Mouse (Mus musculus) limb, embryonic 14.5 days (tissue): ENCODE results near the gene Filip1l. TPM values are rescaled to one million over a fixed set of nuclear protein-coding genes. Genes with fewer than 3 reads are reported as not detected.
A peak's percentile ranks its signal among the peaks of the same experiment; 100 is the strongest.
"Not testable (repeated sequence)": the region's sequence is repeated elsewhere in the genome, so short reads cannot be mapped to it uniquely, and the experiment has no call there.

Source experiments
- ATAC-seq: fragments of 200-750 bp; cut with Nextera tagmentation; 2 replicates; pipeline ENCODE4 v1.8.0; 2017; ENCODE audit warnings: low read depth, moderate number of reproducible peaks, moderate TSS enrichment; ENCODE audit not compliant: low FRiP score
- DNase-seq: peaks from one replicate; pipeline ENCODE4 v3.0.0-alpha.2; 2015; ENCODE audit warnings: low spot score
- H3K27ac ChIP-seq: fragments of 300-500 bp; sonication (generic); replicated peaks from 2 replicates; pipeline ENCODE4 v1.5.1; 2014; ENCODE audit warnings: low read depth, mild to moderate bottlenecking, low read length, moderate library complexity, mixed read lengths
- H3K27me3 ChIP-seq: fragments of 300-500 bp; sonication (generic); 2 replicates; pipeline ENCODE4 v1.6.1; 2014; ENCODE audit warnings: low read length, mixed read lengths; ENCODE audit not compliant: control insufficient read depth, insufficient read depth
- H3K36me3 ChIP-seq: fragments of 300-500 bp; sonication (generic); 2 replicates; pipeline ENCODE4 v1.6.1; 2014; ENCODE audit warnings: mild to moderate bottlenecking, low read length, moderate library complexity, mixed read lengths; ENCODE audit not compliant: control insufficient read depth, insufficient read depth
- H3K4me1 ChIP-seq: fragments of 300-500 bp; sonication (generic); 2 replicates; pipeline ENCODE4 v1.6.1; 2014; ENCODE audit warnings: antibody characterized with exemption, low read length, mixed read lengths; ENCODE audit not compliant: control insufficient read depth, insufficient read depth
- H3K4me2 ChIP-seq: fragments of 300-500 bp; sonication (generic); replicated peaks from 2 replicates; pipeline ENCODE4 v1.6.1; 2014; ENCODE audit warnings: low read depth, mild to moderate bottlenecking, low read length, moderate library complexity; ENCODE audit not compliant: severe bottlenecking
- H3K4me3 ChIP-seq: fragments of 300-500 bp; sonication (generic); replicated peaks from 2 replicates; pipeline ENCODE4 v1.5.1; 2014; ENCODE audit warnings: low read length
- H3K9ac ChIP-seq: fragments of 300-500 bp; sonication (generic); 2 replicates; pipeline ENCODE4 v1.6.1; 2014; ENCODE audit warnings: mild to moderate bottlenecking, low read depth, low read length, moderate library complexity; ENCODE audit not compliant: severe bottlenecking
- H3K9me3 ChIP-seq: fragments of 300-500 bp; sonication (generic); 2 replicates; pipeline ENCODE4 v1.6.1; 2016; ENCODE audit warnings: low read length; ENCODE audit not compliant: control insufficient read depth
- POLR2A ChIP-seq: fragments of 200-500 bp; IDR thresholded peaks from 2 replicates; pipeline ENCODE4 v1.8.0; 2012; ENCODE audit warnings: inconsistent platforms, mild to moderate bottlenecking, moderate library complexity, borderline replicate concordance; ENCODE audit not compliant: insufficient read depth, insufficient read length; ENCODE audit errors: extremely low read depth
- WGBS: fragments of 180-500 bp; shearing (Covaris S2); extraction: QIAGEN DNeasy Blood & Tissue Kit; methylation state at CpG from one replicate; pipeline ENCODE4 v1.1.7; 2014; 5-methylcytosine and 5-hydroxymethylcytosine counted together
- polyA plus RNA-seq, 2 experiments: library from polyadenylated mRNA; depleted of rRNA in 1 of 2; stranded (reverse) in 1 of 2; unstranded in 1 of 2; fragments of >200 nt; fragmentation: Nextera tagmentation in 1 of 2; extraction: Ambion mirVana in 1 of 2; gene quantifications; 2 replicates each; pipeline versions ENCODE4 v1.2.1 to v1.2.3; 2012 to 2014

Filip1l gene
- polyA plus RNA-seq, 2 experiments = 30.3 to 43.9 TPM

DNA sequence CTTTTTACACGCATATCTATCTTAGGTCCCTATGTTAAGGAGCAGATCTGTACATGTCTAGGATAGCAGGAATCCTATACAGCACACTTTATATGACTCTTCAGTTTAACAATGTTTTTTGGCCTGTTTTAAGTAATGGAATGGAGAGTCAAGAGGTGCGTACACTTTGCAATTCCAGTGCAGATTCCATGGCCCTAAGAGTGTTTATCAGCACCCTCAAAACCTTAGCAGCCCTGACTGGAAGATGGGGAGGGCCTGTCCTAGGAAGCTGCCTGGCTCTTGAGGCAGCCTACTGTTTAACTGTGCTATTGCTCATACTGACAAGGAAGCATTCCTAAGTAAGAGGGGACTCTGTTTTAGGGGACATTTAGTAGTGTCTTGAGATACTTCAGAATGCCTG is 31.4 kb downstream of the Filip1l start:
- Histone ChIP-seq H3K36me3 (no peaks in the 10 kb centered on the region), H3K27me3 (no peaks in the 10 kb centered on the region), H3K4me2 (no peak overlapping the region), H3K27ac (no peak overlapping the region), H3K4me1 (peaks cover 8% of the 10 kb centered on the region), H3K9ac (no peak overlapping the region), H3K9me3 (no peaks in the 10 kb centered on the region), H3K4me3 (no peak overlapping the region)
- DNase-seq (no peak), ATAC-seq (no peak)
- TF ChIP-seq POLR2A = no peak
- 66% methylated on average over 2 of the region's 2 CpGs for WGBS

DNA sequence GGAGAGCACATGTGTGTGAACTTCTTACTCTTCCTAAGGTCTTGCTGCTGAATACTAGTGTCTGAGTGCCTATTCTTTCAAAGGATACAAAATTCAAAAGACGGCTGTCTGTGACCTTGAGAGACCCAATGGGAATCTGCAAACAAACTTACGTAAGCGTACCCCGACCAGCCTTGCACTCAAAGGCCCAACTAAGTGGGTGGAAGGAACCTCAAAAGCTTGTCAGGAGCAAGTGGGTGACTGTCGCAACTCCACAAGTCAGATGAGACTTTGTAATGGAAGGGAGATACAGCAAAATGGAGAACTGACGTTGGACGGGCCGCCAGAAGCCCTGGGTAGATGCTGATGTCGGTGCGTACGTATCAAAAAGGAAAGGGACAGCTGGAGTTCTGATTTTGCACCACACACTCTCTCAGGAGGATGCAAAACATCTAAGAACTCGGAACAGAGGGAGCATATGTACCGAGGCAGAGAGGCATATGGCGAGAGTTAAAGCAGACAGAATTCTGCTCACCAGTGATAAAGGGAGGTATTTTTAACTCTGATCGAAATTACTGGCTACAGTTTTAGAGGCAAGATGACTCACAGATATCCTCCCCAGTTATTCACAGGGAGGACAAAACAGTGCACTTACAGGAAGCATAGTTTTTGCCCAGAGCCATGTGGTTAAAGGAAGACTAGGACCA is 36.8 kb downstream of the Filip1l start:
- no peaks in the 10 kb centered on the region for H3K27me3 ChIP-seq
- ATAC-seq = no peak
- no peaks in the 10 kb centered on the region for H3K9me3 ChIP-seq
- H3K9ac ChIP-seq = no peak overlapping the region
- H3K4me2 ChIP-seq = no peak overlapping the region
- no peak for DNase-seq
- peaks cover 16% of the 10 kb centered on the region for H3K4me1 ChIP-seq
- no peak overlapping the region for H3K4me3 ChIP-seq
- WGBS = 87% methylated on average over 15 of the region's 15 CpGs
- TF ChIP-seq POLR2A = no peak
- H3K27ac ChIP-seq = 0 out of 2 replicates have a peak overlapping the region, but pooled peaks have one; percentile 5
- no peaks in the 10 kb centered on the region for H3K36me3 ChIP-seq

DNA sequence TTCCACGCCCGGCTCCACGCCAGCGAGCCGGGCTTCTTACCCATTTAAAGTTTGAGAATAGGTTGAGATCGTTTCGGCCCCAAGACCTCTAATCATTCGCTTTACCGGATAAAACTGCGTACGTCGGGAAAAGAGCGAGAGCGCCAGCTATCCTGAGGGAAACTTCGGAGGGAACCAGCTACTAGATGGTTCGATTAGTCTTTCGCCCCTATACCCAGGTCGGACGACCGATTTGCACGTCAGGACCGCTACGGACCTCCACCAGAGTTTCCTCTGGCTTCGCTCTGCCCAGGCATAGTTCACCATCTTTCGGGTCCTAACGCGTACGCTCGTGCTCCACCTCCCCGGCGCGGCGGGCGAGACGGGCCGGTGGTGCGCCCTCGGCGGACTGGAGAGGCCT is 38.3 kb downstream of the Filip1l start:
- WGBS = 36% methylated on average over 22 of the region's 39 CpGs

DNA sequence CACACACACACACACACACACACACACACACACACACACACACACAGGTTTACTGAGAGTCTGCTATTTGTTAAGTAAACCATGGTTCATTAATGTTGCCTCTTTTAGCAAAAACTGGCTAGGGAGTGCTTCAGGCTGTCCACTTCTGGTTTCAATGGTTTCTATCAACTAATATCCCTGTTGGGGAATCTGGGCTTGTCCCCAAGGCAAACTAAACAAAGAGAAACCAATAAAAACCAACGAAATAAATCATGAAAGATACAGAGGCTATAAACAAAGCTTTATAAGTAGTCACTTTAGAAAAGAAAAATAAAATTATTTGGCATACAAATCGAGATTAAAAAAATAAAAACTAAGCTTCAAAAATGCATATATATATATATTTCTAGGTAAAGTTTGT is 39.6 kb downstream of the Filip1l start:
- Histone ChIP-seq H3K9me3 (no peaks in the 10 kb centered on the region), H3K27ac (no peak overlapping the region), H3K36me3 (no peaks in the 10 kb centered on the region), H3K4me2 (no peak overlapping the region), H3K4me3 (no peak overlapping the region), H3K27me3 (no peaks in the 10 kb centered on the region), H3K9ac (no peak overlapping the region), H3K4me1 (peaks cover 17% of the 10 kb centered on the region)
- no peak for TF ChIP-seq POLR2A
- DNase-seq = no peak
- ATAC-seq = no peak
- WGBS = 35% methylated on average over 2 of the region's 2 CpGs

More for the DNA sequence above, 38.3 kb downstream of the Filip1l start:
- not testable (repeated sequence) for DNase-seq, ATAC-seq, H3K4me2 ChIP-seq, H3K9me3 ChIP-seq, H3K9ac ChIP-seq, H3K27ac ChIP-seq, H3K4me3 ChIP-seq, H3K27me3 ChIP-seq, H3K36me3 ChIP-seq
- peaks cover 16% of the 10 kb centered on the region for H3K4me1 ChIP-seq

DNA sequence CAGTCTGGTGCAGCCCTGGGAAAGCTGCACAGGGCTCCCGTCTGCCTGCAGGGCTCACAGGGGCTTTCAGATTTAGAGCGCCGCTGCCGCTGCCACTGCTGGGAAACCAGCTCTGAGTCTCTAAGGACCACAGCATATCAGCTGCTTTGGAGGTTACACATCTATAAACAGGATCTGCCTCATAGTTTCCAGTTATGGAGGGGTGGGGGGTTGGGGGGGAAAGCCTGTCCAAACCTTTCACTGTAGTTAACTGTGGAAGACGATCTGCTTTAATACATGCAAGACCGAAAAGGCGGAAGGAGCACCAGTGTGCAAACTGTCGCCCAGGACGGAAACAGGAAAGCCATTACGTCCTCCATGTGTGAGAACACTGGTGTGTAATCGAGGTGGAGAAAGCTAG is 40.3 kb downstream of the Filip1l start:
- DNase-seq (peak; percentile 68), ATAC-seq (no peak)
- peak overlapping the region; percentile 39 for H3K4me2 ChIP-seq
- 0 out of 2 replicates have a peak overlapping the region, but pooled peaks have one; percentile 26 for H3K9ac ChIP-seq
- no peak for TF ChIP-seq POLR2A
- whole genome bisulfite sequencing = 14% methylated on average over 11 of the region's 11 CpGs
- H3K4me3 ChIP-seq = peak overlapping the region; percentile 7
- H3K9me3 ChIP-seq = no peaks in the 10 kb centered on the region
- peaks cover 24% of the 10 kb centered on the region for H3K4me1 ChIP-seq
- H3K27ac ChIP-seq = peak overlapping the region; percentile 67
- no peaks in the 10 kb centered on the region for H3K27me3 ChIP-seq
- no peaks in the 10 kb centered on the region for H3K36me3 ChIP-seq
